Mouse (Mus musculus) CD8-positive naive resting alpha-beta T cell, adult 2 months (primary cell): ENCODE data around the gene Nrk.

Experiments used
- DNase-seq, 2 experiments: peaks; one replicate each; pipeline ENCODE4 v3.0.0; 2022; ENCODE audit warnings: low read depth in 2 of 2, low spot score in 2 of 2

Gene Nrk

DNA sequence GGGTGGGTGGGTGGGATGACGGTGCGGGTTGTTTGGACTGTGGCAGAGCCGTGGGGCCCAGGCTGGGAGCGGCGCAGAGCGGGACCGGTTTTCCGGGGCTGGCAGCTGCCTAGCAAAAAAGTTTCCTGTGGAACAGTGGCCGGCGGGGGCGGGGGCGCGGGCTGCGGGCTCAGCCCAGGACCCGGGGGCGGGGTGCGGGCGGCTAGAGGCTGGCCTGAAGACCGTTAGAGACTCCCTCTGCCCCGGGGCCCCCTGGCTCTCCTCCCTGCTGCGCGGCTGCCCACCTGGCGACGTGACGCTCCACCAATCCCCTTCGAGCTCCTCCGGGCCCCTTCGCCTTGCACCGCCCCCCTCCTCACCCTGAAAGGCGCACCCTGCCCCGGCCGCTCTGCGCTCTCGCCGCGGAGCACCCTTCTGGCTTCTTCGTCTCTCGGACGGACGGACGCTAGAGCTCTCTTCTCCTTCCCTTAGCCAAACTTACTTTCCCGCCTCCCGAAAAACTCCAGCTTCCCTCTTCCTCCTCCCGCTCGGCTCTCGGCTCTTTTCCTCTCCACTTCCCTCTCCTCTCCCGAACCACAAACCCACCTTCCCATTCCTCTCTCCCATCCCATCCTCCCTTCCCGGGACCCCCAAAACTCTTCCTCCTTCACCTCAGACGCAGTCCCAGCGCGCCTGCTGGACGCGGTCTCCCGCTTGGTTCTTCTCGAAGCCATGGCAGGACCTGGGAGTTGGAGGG lies at the start of gene Nrk:
Gene Nrk (plus strand): TSS at position 390 of the 736 bp plus-strand sequence.
- DNase-seq, result no peak

DNA sequence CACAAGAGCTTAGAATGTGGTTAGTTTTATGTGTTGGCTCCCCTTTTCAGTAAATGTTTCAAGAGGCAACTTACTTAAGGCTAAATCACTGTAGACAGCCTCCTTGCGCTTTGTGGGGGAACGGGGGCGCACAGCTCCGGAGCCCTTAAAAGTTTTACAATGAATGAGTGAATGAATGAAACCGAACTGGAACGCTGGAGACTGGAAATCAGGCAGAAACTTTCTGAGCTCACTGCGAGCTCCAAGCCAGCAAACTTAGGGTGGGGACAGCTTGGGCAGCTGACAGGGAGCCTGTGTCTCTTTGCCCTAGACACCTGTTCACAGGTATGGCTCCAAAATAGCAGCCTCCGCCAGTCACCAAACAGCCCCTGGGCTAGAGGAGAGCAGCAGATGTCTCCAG lies 864 bp upstream of the Nrk start:
- DNase-seq, result no peak

GRCm38 (mm10) chrX:138914777-138915114 lies 516 bp downstream of the Nrk start:
- DNase-seq, result no peak

GRCm38 (mm10) chrX:138919030-138919429 lies 4.8 kb downstream of the Nrk start:
- no peak for DNase-seq

DNA sequence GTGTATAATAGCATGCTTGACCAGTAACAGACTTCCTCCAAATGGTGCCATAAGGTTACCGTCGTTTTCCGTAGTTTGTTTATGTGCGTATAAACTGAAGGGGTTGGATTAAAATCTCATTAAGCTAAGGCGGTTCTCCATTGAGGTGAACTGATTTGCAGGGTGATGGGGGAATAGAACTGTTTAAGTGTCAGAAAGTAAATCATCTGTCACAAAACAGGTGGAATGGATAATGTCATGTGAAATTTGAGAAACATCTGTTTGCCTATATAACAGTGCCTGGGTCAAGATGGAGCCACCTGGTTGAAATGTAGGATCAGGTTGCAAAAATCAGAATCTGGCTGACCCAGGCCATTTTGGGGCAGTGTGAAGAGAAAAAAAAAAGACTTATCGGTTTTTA lies 29.7 kb downstream of the Nrk start:
- DNase-seq, result no peak

GRCm38 (mm10) chrX:138960713-138961112 lies 46.5 kb downstream of the Nrk start:
- no peak for DNase-seq

DNA sequence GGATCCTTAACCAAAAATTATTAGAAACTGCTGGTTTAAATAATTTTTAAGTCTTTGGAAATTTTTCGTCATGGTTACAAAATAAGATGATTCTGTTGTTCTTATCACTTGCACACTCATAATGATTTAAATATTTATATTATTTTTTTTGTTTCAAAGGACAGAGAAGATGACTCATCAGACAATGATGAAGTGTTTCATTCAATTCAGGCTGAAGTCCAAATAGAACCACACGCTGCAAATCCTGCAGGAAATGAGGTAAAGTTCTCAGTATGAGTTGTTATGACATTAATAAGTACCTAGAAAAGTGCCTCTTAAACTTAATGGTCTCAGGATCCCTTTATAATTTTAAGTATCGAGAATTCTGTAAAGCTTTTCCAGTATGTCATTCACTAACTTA lies 64.3 kb downstream of the Nrk start:
- no peak for DNase-seq

DNA sequence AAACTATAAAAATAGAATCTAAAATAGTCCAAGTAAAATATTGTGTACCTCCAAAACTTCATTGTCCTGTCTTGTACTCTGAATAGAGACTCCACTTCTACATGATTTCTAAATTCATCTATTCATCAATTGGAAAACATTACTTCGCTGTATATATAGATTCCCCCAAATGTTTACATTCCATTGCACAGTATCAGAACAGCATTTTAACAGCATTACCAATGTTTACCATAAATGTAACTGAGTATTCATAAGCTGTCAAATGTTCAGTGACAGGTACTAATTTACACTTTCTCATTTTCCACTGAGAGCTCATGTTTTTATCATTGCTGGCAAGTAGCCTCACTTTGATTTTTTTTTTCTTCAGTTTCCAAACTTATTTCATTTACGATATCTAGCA lies 65.0 kb downstream of the Nrk start:
- DNase-seq, result no peak

GRCm38 (mm10) chrX:139014524-139014923 lies 100.3 kb downstream of the Nrk start:
- no peak for DNase-seq

DNA sequence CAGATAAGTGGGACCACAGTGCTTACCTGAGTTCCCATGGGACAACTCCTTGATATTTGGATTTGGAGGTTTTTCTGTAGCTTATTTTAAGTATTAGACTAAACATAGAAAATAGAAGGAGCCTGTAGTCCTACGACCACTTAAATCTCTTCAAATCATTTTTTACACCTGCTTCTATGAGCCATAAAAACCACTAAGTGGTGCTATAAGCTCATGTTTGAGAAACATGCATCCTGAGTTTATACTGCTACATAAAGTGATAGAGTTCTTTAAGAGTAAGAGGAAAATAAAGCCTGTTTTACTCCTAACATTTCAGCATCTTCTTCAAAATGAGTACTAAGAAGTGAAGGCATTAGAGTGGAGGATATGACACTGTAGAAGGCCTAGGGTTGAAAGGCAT lies 102.3 kb downstream of the Nrk start:
- DNase-seq, result no peak

GRCm38 (mm10) chrX:139026532-139027097 lies 112.4 kb downstream of the Nrk start:
- no peak for DNase-seq

DNA sequence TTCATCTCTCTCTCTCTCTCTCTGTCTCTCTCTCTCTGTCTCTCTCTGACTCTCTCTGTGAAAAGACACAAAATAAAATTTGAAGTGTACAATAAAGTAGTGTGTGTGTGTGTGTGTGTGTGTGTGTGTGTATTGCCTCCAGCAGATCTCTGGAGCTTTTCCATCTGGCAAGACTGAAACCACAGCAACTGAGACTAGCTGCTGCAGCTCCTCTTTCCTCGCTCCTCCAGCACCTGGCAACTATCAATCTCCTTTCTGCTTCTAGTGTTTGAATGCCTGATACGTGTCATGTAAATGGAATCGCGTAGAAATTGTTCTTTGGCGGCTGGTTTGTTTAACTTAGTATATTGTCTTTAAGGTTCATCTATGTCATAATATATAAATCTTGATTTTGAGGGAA lies 113.1 kb downstream of the Nrk start:
- DNase-seq, result no peak

GRCm38 (mm10) chrX:139027909-139028308 lies 113.7 kb downstream of the Nrk start:
- no peak for DNase-seq

DNA sequence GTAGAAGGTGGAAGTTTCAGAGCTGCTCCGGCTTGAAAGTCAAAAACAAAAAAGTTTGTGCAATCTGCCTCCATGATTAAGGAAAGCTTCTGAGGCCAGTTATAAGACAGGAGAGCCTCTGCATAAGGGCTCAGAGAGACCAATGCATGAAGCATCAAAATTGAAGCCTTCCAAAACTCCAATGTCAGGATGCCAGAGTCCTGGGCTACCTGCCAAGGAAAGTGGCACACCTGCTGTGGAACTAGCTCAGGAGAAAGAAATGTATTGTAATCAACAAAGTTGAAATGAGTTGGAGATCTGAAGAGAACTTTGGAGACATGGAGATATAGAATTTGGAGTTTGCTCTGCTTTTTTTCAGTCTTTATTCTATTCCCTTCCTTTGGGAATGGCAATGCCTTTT lies 123.4 kb downstream of the Nrk start:
- no peak for DNase-seq

- no peak for DNase-seq
Observed at GRCm38 (mm10) chrX:139039314-139039713, 125.1 kb downstream of the Nrk start.

DNA sequence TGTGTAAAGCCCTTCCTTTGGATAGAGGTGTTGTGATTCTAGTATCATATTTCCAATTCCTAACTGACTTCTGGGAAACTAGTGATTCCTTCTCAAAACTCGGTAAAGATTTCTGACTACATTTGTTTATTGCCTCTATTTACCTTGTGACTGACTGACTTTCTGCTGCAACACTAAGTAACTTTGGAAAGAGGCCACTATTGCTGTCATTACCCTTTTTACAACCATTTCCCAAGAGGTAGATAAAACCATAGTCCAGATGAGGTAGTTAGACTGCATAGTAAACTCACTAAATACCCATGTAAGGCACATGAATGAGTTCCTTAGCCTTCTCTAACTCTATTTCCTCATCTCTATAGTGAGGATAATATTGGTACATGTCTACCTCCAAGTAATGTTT lies 126.9 kb downstream of the Nrk start:
- DNase-seq, result no peak

DNA sequence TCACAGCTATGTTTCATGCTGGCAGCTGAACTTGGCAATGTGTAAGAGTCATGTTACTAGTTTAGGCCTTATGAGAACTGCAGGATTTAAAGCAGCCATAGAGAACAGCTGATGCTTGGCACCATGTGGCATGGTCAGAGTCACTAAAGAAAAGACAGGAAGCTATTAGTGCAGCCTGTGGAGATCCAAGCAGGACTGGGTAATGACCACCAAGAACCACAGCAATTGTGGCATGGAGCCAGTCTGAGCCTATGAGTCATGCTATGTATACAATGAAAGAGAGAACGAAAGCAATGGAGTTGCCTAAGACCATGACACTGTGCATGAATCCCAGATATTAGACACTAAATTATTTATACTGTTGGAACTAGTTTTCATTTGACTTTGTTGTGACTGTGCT lies 137.7 kb downstream of the Nrk start:
- DNase-seq, result no peak

GRCm38 (mm10) chrX:139053149-139053548 lies 138.9 kb downstream of the Nrk start:
- no peak for DNase-seq
